1 mouse cellular context compared by ENCODE assay signal in genomic region chr12:79492613-79493012, GRCm38 (mm10).
TF ChIP-seq lines count a peak whose summit lies in the region.

No protein-coding gene starts in this region.

TF ChIP-seq in CH12.LX, 34 proteins besides CTCF, POLR2A, EP300 and RAD21 (continued from another document):
- TF ChIP-seq E2F4 (IDR thresholded peaks at IDR 0.05; ENCODE audit: insufficient replicate concordance, low read depth, low read length) (no peak), UBTF (IDR thresholded peaks at IDR 0.05; ENCODE audit: low read depth, low read length) (no peak), JUN (IDR thresholded peaks at IDR 0.05; ENCODE audit: insufficient read depth, low read depth, low read length) (no peak), MXI1 (IDR thresholded peaks at IDR 0.05; ENCODE audit: low read depth, low read length) (no peak)
